Mouse (Mus musculus) embryo, embryonic 11.5 days (tissue): ENCODE results near the gene Cxcl5.
A peak's percentile ranks its signal among the peaks of the same experiment; 100 is the strongest.
"Not testable (repeated sequence)": the region's sequence is repeated elsewhere in the genome, so short reads cannot be mapped to it uniquely, and the experiment has no call there.

ENCODE experiments used
- DNase-seq: peaks from one replicate; pipeline ENCODE4 v3.0.0-alpha.2; 2012; ENCODE audit warnings: low read depth, low spot score

The Cxcl5 gene

DNA sequence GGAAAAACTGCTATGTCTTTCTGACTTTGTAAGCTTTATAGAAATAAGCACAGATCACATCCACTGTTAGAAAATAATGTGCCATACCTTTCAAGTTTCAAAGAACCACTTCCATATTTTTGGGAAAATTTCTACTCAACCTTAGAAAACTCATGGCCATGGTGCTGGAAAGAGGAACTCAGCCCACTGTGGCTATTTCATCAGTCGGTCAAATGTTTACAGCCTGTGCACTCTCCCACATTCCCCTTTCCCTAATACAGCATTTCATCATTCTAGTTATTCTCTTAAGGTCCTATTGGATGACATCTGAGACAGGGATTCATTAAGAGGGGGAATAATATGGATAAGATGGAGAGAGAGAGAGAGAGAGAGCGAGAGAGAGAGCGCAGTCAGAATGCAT is 24.5 kb downstream of the Cxcl5 start:
- no peak for DNase-seq

DNA sequence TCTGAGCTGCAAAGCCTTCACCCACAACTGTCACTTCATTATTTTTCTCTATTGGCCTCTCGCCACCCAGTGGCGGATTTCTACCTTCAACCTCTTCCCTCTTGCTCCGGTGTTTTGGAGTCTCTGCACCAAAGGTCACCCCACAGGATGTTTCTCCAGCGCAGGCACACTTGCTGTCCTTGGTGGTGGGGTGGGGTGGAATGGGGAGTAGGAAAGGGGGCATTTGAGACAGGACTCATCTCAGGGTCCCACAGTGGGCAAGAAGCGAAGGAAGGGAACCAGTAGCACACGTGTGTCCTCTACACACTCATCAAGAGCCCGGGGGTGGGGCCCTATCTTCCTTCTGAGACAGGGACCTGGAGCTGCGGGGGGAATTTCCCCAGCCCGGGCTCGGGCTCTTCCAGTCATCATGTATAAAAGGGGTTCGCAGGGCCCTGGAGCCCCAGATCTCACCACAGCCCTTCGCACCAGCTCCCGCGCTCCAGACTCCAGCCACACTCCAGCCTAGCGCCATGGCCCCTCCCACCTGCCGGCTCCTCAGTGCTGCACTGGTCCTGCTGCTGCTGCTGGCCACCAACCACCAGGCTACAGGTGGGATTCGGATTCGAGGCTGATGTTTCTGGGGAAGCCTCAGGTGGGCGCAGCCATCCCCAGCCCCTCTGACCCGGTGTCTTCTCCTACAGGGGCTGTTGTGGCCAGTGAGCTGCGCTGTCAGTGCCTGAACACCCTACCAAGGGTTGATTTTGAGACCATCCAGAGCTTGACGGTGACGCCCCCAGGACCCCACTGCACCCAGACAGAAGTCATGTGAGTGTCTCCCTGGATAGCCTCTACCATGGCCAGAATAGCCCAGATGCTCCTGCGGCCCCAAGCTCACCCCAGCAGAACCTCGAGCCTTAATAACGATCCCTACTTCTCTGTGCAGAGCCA is 26.8 kb downstream of the Cxcl5 start, which contains the start of gene Cxcl3:
Gene Cxcl3 (plus strand): TSS at position 445 of the 930 bp plus-strand sequence.
- no peak for DNase-seq

DNA sequence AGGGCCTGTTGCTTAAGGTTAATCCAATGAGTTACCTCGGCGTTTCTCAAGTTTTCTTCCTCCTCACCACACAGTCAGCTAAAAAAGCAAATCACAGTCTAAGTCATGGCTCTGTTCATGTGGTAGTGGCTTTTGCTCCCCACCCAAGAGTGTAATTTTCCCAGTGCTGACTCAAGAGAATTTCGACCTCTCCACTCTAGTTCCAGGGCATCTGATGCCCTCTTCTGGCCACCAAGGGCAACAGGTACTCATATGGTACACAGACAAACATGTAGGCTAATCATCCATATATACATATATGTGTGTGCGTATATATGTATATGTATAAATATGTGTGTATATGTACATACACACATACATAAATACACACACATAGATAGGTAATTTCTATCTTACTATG is 29.0 kb downstream of the Cxcl5 start:
- DNase-seq: no peak

DNA sequence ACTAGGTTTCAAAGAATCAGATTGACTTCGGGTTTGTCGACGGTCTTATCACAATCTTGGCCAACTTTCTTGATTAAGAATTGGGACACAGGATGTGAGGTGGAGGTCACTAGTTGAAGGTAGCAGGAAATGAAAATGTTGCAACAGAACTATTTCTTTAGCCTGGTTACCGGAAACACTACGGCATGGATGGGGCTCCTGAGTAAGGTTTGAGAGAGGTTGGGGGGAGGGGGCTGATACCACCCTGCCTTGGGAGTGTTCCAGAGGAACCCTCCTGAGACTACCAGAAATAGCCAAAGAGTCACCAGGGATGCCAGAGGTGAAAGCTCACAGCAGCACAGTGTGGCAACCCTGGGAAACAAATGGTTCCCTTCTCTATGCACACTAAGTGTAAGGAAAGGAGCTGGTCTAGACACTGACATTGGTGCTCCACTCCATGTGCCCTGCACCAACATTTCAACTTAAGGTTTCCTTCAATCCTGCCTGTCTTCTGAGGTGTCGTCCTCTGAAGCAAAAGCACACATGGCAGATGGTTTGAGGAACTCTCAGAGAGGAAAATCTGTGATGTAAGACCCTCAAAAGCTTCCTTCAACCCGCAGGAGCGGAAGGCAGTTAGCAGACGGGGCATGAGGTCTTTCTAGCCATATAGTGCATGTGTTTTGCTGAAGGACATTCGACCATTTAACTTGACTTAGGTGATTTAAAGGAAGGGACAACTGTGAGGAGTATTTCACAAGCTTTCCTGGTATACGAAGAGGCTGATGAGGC is 30.3 kb downstream of the Cxcl5 start:
- DNase-seq: no peak

DNA sequence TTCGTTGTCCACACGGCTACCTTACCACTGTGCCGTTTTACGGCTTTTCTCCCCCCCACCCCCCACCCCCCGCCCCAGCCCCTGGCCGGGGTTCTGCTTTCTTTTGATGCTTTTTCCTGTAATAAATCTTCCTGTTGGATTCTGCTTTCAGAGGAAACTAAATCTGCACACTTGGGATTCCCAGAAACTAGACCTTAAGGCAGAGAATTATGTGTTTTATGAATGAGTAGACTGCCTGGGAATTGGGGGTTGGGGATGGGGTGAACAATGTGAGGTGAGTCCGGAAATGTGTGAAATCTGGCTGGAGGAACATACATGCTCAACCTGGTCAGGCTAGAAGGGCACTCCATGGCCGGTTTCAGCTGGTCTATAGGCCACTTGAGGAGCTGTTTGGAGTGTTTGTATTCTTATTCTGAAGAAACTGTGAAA is 30.9 kb downstream of the Cxcl5 start:
- peak; percentile 34 for DNase-seq

DNA sequence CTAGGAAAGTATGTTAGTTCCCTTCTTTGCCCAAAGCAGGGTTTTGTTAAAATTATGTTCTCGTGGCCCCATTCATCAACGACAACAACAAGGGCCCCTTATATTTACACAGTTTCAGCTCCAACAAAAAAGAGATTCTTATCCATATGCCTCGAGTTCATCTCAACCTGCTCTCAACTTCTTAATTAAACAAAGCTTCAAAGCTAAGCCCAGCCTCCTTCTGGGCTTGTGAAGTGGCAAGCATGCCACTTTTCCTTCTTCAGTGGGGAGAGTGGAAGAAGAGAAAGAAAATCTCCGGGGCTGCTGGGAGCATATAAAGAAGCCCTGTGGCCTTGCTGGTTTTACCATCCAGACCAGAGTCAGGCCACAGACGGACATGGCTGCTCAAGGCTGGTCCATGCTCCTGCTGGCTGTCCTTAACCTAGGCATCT is 35.0 kb downstream of the Cxcl5 start, which contains the start of gene Cxcl15:
Gene Cxcl15 (plus strand): TSS at position 340 of the 431 bp plus-strand sequence.
- DNase-seq: no peak

DNA sequence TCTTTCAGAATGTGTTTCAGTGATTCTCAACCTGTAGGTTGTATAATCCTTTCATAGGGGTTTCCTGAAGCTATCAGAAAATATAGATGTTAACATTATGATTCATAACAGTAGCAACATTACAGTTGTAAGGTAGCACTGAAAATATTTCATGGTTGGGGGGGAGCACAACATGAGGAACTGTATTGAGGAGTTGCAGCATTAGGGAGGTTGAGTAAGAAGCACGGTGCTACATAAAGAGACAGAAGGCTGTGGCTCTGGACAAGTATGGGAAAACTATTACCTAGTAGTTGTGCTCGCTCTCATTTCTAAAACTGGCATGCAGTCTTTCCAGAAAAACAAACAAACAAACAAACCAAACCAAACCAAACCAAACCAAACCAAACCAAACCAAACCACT is 36.2 kb downstream of the Cxcl5 start:
- not testable (repeated sequence) for DNase-seq

DNA sequence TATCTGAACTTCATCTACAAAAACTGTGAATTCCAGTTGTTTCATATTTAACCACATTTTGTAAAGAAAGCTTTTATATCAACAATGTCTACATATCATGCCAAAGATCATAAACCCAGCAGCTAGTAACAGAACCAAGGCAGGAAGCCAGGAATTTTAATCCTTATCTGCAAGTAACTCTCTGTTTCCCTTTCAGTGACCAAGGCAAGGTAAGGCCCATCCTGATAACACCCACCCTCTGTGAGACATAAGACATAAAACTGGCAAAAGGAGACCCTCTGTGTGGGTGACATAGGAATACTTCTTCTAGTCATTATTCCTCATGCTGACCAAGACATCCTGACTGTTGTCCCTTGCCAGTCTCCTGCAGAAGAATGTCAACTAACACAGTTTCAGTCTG is 45.4 kb downstream of the Cxcl5 start:
- no peak for DNase-seq

DNA sequence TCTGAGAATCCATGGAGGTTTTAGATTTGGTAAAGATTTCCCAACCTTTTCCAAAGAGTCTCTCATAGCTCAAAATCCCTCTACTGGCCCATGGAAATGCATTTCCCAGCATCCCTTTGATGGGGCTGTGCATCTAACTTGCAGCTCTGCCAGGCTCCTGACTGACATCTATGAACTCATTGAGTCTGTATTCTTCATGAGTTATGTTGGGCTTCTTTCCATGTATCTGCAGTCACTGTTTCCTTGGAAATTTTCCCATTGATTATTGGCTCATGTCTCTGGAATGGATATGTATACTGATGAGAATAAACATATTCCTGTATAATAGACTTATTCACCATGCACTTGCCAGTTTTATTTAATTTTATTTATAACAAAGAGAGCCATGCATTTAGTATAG is 46.9 kb downstream of the Cxcl5 start:
- no peak for DNase-seq

DNA sequence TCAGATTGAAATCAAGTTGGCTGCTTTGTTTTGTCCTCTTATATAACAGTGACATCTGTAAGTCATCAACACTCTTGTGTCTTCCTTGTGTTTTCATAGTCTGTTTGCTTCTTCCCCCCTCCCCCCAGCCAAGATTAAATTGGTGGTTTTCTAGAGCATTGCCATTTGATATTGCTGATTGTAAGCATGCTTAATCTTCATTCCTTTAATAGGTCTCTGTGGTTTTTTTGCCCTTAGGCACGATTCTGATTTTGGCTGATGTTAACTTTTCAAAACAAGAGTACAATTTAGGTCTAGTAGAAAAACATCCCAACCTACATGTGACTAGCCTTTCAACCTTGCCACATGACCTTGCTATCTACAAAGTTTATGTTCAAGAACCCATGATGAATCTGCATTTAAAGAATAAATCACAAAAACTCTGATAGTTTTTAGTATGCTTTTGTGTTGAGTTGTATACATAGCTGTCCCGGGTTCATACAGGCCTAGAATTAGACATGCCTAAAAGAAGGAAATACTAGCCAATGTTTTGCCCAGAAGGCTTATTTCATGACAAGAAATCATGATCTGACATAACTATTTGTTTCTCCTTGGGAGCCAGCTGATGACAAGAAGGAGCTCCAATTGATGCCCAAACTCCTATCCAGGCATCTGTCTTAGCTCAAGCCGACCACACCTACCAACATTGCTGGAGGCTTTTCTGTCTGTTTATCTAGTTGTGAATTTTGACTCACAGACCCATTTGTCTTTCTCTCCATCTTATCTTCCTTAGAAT is 48.2 kb downstream of the Cxcl5 start:
- no peak for DNase-seq
